Mouse (Mus musculus) stomach, embryonic 14.5 days (tissue): ENCODE measurements around the gene Ccnc. TPM values are rescaled to one million over a fixed set of nuclear protein-coding genes. Genes with fewer than 3 reads are reported as not detected.
A peak's percentile ranks its signal among the peaks of the same experiment; 100 is the strongest.

Experiments used
- ATAC-seq: fragments of 200-750 bp; cut with Nextera tagmentation; 2 replicates; pipeline ENCODE4 v1.8.0; 2017; ENCODE audit warnings: low read depth, moderate TSS enrichment; ENCODE audit not compliant: insufficient number of reproducible peaks, insufficient read depth, low FRiP score
- H3K27ac ChIP-seq: fragments of 300-500 bp; sonication (generic); 2 replicates; pipeline ENCODE4 v1.5.1; 2014; ENCODE audit warnings: mild to moderate bottlenecking, low read length, moderate library complexity, mixed read lengths
- H3K27me3 ChIP-seq: fragments of 300-500 bp; sonication (generic); 2 replicates; pipeline ENCODE4 v1.6.1; 2014; ENCODE audit warnings: low read length, control low read depth, mixed read lengths; ENCODE audit not compliant: control insufficient read depth, insufficient read depth
- H3K36me3 ChIP-seq: fragments of 300-500 bp; sonication (generic); 2 replicates; pipeline ENCODE4 v1.6.1; 2014; ENCODE audit warnings: mild to moderate bottlenecking, control low read depth, low read length, moderate library complexity, mixed read lengths; ENCODE audit not compliant: control insufficient read depth, insufficient read depth
- H3K4me1 ChIP-seq: fragments of 300-500 bp; sonication (generic); 2 replicates; pipeline ENCODE4 v1.6.1; 2014; ENCODE audit warnings: low read length, control low read depth, mixed read lengths; ENCODE audit not compliant: control insufficient read depth, insufficient read depth
- H3K4me2 ChIP-seq: fragments of 300-500 bp; sonication (generic); replicated peaks from 2 replicates; pipeline ENCODE4 v1.6.1; 2014; ENCODE audit warnings: low read depth, low read length, control low read depth
- H3K4me3 ChIP-seq: fragments of 300-500 bp; sonication (generic); 2 replicates; pipeline ENCODE4 v1.5.1; 2014; ENCODE audit warnings: low read depth, low read length, control low read depth
- H3K9ac ChIP-seq: fragments of 300-500 bp; sonication (generic); replicated peaks from 2 replicates; pipeline ENCODE4 v1.6.1; 2014; ENCODE audit warnings: low read depth, mild to moderate bottlenecking, control low read depth, low read length, moderate library complexity, mixed read lengths
- H3K9me3 ChIP-seq: fragments of 300-500 bp; sonication (generic); 2 replicates; pipeline ENCODE4 v1.6.1; 2016; ENCODE audit warnings: low read depth, low read length, control low read depth; ENCODE audit not compliant: control insufficient read depth
- WGBS: fragments of 180-500 bp; shearing (Covaris S2); extraction: QIAGEN DNeasy Blood & Tissue Kit; methylation state at CpG from one replicate; pipeline ENCODE4 v1.1.7; 2014; 5-methylcytosine and 5-hydroxymethylcytosine counted together
- polyA plus RNA-seq: library from polyadenylated mRNA; unstranded; fragments of >200 nt; fragmentation: Nextera tagmentation; extraction: Ambion mirVana; gene quantifications from 2 replicates; pipeline ENCODE4 v1.2.1, GENCODE M21; 2014

The Ccnc gene
- polyA plus RNA-seq, 1 experiment from 2014 or later = 46.7 TPM

DNA sequence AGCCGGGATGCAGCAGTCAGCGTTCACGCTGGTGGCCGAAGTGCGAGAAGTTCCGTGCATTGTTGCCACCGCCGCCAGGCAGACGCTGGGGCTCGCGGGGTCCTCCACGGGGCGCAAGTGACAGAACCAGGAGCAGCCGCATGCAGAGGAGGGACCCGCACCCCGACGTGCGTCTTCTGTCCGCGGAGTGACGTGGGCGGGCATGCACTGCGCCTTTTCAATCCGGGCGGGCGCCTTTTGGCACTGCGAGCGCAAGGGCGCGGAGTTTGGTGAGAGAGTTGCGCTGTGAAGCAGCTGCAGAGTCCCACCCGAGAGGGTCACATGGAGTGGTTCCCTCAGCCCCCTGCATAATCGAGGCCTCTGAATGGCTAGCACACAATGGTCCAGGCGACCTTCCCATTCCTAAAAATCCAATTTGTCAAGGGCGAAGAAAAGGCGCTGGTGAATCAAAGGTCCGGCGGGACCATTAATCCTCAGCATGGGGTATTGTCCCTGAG, 41.9 kb upstream of the Ccnc start, which contains the start of gene Prdm13:
Gene Prdm13 (minus strand): TSS at position 369 of the 497 bp plus-strand sequence.
- Histone ChIP-seq H3K27me3 (peaks cover 73% of the 10 kb centered on the region), H3K9me3 (no peaks in the 10 kb centered on the region), H3K4me1 (0 out of 2 replicates have a peak, but pooled peaks cover 6% of the 10 kb centered on the region), H3K4me2 (no peak within 1 kb of the TSS), H3K36me3 (no peaks in the 10 kb centered on the region), H3K9ac (no peak within 1 kb of the TSS), H3K27ac (no peak within 1 kb of the TSS), H3K4me3 (no peak within 1 kb of the TSS)
- under 1% methylated on average over 36 of the region's 38 CpGs for WGBS
- no peak for ATAC-seq

DNA sequence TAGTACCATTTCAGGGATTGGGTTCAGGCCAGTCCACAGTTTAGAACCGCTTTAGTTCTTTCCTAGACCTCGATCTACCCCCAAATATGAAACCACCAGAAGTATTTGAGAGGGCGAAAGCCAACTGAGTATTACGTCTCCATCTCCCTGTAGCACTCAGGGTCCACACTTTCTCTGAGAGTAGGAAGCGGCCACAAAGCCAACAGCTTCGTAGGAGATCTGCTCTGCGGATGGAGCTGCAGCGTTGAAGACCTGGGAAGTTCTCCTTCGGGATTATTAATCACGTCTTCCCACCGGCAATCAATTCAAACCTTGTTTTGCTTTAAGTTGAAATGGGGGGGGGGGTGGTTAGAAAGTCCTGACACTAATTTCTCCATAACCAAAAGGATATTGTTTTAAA, 41.1 kb upstream of the Ccnc start:
- no peak overlapping the region for H3K27ac ChIP-seq
- no peak overlapping the region for H3K4me2 ChIP-seq
- H3K36me3 ChIP-seq = no peaks in the 10 kb centered on the region
- ATAC-seq = no peak
- 0 out of 2 replicates have a peak, but pooled peaks cover 6% of the 10 kb centered on the region for H3K4me1 ChIP-seq
- no peak overlapping the region for H3K9ac ChIP-seq
- H3K4me3 ChIP-seq = no peak overlapping the region
- 2% methylated on average over 11 of the region's 11 CpGs for WGBS
- H3K27me3 ChIP-seq = peaks cover 70% of the 10 kb centered on the region
- no peaks in the 10 kb centered on the region for H3K9me3 ChIP-seq

DNA sequence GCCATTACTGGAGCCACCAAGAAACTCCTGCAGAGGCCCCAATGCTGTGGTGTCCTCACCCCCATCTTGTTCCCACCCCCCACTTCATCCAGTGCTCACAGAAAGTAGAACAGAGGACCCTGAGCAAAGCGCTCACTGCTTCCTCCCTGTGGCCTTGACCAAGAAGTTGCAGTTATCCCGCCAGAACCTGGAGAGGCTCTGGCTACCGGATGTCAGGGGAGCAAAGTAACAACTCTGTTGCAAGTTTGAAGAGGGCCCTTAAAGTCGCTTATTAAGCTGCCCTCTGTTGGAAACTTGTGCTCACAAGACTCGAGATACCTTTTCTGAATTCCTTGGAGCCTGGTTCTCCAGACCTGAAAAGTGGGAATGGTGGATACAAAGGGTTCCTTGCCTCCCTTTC, 40.6 kb upstream of the Ccnc start:
- H3K27me3 ChIP-seq = peaks cover 70% of the 10 kb centered on the region
- WGBS = 1% methylated on average over 5 of the region's 5 CpGs

DNA sequence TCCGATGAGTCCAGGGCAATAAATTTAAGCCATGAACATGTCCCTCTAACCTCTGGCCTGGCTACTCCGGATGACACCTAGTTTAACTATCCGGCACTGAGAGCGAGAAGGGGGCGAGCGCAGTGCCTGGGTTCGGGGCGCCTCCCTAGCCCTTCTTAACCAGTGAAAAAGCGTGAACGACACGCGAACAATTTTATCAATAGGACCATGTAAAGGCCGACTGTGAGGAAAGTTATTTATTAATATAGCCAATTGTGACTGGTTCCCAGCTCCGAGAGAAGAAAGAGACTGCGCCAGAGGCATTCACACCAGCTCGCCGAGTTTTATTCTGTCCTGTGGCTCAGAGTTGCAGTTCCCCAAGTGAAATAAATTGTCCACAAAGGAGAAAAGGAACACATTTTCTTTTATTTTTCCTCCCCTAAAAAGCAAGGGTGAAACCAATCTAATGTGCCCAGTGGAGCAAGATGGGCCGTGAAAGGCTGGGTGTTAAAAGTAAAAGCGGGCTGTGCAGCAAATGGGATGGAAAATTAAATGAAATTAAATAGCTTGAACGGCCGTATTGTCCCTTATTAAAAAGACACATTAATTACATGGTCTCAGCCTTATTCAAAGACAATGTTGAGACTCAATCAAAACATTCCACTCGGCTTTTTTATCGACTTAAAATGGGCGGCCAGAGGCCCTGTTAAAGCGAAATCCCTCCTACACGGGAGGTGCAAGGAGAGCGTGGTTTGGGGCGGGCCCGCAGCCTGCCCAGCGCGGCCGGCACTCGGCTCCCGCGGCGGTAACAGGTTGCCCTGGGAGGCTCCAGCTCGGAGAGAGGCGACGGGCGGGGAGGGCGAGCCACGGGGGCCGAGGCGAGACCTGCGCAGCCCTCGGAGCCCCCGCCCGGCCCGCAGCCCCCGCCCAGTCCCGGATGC, 39.5 kb upstream of the Ccnc start:
- peaks cover 66% of the 10 kb centered on the region for H3K27me3 ChIP-seq
- H3K9ac ChIP-seq = no peak overlapping the region
- H3K4me2 ChIP-seq = peak overlapping the region; percentile 76
- peak overlapping the region; percentile 41 for H3K4me3 ChIP-seq
- H3K27ac ChIP-seq = no peak overlapping the region
- peak; percentile 5; the same call in 1 of the 2 replicates for ATAC-seq
- no peaks in the 10 kb centered on the region for H3K9me3 ChIP-seq
- H3K36me3 ChIP-seq = no peaks in the 10 kb centered on the region
- H3K4me1 ChIP-seq = 0 out of 2 replicates have a peak, but pooled peaks cover 6% of the 10 kb centered on the region
- 1% methylated on average over 47 of the region's 51 CpGs for WGBS

More for the DNA sequence above, 40.6 kb upstream of the Ccnc start:
- H3K36me3 ChIP-seq = no peaks in the 10 kb centered on the region
- H3K4me1 ChIP-seq = 0 out of 2 replicates have a peak, but pooled peaks cover 6% of the 10 kb centered on the region
- ATAC-seq = no peak
- H3K4me2 ChIP-seq = no peak overlapping the region
- no peak overlapping the region for H3K9ac ChIP-seq
- H3K27ac ChIP-seq = no peak overlapping the region
- no peak overlapping the region for H3K4me3 ChIP-seq
- no peaks in the 10 kb centered on the region for H3K9me3 ChIP-seq

DNA sequence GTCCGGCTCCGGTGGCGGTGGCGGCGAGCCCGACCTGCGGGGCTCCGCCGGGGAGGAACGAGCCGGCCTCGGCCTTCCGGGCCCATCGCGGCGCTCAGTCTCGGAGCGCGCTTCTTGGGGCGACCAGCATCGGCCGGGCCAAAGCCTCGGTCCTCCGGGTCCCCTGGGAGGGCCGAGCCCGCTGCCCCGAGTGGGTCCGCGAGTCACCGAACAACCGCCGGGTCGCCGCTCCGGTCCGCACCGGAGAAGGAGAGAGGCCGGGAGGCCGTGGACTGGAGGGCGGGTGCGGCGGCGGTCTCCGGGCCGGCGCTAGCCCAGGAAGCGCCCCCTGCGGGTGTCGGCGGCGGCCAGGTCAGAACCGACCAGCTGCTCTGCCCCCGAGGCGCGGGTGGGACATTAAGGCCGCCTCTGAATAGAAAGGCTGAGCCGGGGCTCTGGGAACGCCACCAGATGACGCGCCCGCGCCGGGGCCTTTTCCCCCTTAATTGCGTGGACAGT, 38.7 kb upstream of the Ccnc start:
- peak overlapping the region; percentile 41 for H3K4me3 ChIP-seq
- peak; percentile 25; the same call in 1 of the 2 replicates for ATAC-seq
- peaks cover 59% of the 10 kb centered on the region for H3K27me3 ChIP-seq

DNA sequence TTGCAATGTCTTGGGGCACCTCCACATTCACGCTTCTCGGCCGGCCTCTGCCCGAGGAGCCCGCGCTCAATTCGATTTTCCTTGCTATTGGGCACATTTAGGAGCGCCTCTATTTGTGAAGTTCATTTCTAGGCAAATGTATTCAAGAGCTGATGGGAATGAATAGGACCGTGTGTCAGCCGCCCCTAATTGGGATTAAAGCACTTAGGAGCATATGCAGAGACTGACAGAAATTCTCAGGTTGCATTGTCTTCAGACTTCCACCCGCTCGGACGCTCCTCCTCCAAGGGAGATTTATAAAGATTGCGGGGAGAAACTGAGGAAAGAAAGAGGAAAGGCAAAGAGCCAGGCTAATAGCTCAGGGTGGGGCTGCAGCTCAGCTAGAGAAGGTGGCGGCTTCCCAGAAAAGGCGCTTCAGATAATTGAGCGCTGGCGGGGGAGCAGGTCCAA, 38.0 kb upstream of the Ccnc start:
- Histone ChIP-seq H3K27me3 (peaks cover 54% of the 10 kb centered on the region), H3K4me2 (no peak overlapping the region)

More for the DNA sequence above, 38.7 kb upstream of the Ccnc start:
- WGBS = under 1% methylated on average over 63 of the region's 64 CpGs
- H3K27ac ChIP-seq = no peak overlapping the region
- H3K9ac ChIP-seq = no peak overlapping the region
- peak overlapping the region; percentile 76 for H3K4me2 ChIP-seq
- H3K36me3 ChIP-seq = no peaks in the 10 kb centered on the region
- H3K4me1 ChIP-seq = 0 out of 2 replicates have a peak, but pooled peaks cover 6% of the 10 kb centered on the region
- no peaks in the 10 kb centered on the region for H3K9me3 ChIP-seq

DNA sequence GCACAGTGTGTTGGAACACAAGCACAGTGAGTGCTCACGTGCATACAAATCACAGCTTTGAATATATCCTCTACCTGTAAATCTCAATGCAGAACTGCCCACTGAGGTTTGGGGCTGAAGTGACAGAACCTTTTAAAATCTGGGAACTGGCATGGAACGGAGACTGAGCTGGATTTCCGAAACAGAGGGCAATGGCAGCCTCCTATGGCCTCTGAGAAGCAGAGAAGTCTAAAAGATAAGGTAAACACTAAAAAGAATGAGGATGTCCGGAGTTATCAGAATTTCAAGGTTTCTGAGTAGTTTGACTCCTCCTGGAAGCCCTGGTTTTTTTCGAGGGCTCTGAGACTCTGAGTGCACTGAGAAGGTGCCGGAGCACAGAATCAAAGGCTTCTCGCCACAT, 37.3 kb upstream of the Ccnc start:
- H3K4me2 ChIP-seq = no peak overlapping the region
- ATAC-seq = no peak
- WGBS = 13% methylated on average over 7 of the region's 7 CpGs
- H3K4me3 ChIP-seq = no peak overlapping the region
- H3K9ac ChIP-seq = no peak overlapping the region
- H3K36me3 ChIP-seq = no peaks in the 10 kb centered on the region
- no peaks in the 10 kb centered on the region for H3K9me3 ChIP-seq
- 0 out of 2 replicates have a peak, but pooled peaks cover 6% of the 10 kb centered on the region for H3K4me1 ChIP-seq
- H3K27me3 ChIP-seq = peaks cover 48% of the 10 kb centered on the region
- no peak overlapping the region for H3K27ac ChIP-seq

More for the DNA sequence above, 38.0 kb upstream of the Ccnc start:
- under 1% methylated on average over 18 of the region's 18 CpGs for WGBS
- Histone ChIP-seq H3K4me1 (0 out of 2 replicates have a peak, but pooled peaks cover 6% of the 10 kb centered on the region), H3K27ac (no peak overlapping the region), H3K9me3 (no peaks in the 10 kb centered on the region), H3K4me3 (no peak overlapping the region), H3K9ac (no peak overlapping the region), H3K36me3 (no peaks in the 10 kb centered on the region)
- ATAC-seq = no peak

DNA sequence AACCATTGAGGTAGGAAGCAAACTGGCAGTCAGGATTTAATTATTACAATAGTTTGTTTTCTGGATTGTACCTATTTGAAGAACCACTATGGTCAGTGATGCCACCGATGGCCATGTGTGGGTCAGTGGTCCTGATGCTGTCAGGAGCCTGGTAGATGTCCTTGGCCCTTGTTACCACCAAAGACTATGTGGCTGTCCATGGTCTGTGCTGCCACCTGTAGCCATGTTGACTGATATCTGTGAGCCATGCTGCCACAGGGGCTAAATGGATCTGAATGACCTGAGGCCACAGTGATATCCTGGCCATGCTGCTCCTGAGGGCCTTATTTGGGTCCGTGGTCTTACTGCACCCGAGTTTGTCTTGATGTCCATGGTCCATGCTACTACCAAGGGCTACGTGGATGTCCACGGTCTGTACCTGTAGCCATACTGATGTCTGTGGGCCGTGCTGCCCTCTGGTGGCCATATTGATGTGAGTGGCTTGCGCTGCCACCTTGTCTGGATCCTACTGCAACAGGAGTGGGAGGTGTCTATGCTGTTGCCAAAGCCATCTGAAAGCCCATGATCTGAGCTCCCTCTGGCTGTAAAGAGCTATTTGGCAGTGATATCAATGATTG, 31.8 kb upstream of the Ccnc start:
- Histone ChIP-seq H3K4me2 (no peak overlapping the region), H3K9me3 (no peaks in the 10 kb centered on the region), H3K4me1 (no peaks in the 10 kb centered on the region), H3K27ac (no peak overlapping the region), H3K36me3 (no peaks in the 10 kb centered on the region), H3K27me3 (peaks cover 6% of the 10 kb centered on the region; the same call in 1 of the 2 replicates), H3K9ac (no peak overlapping the region), H3K4me3 (no peak overlapping the region)
- 35% methylated on average over 7 of the region's 7 CpGs for WGBS
- peak; percentile 37; the same call in 1 of the 2 replicates for ATAC-seq
